Mouse (Mus musculus) skeletal muscle tissue, postnatal 0 days (tissue): ENCODE results near the gene Stk32c. TPM values are rescaled to one million over a fixed set of nuclear protein-coding genes. Genes with fewer than 3 reads are reported as not detected.

Source experiments
- polyA plus RNA-seq: library from polyadenylated mRNA; unstranded; fragments of >200 nt; fragmentation: Nextera tagmentation; extraction: Ambion mirVana; gene quantifications from 2 replicates; pipeline ENCODE4 v1.2.1, GENCODE M21; 2015

The Stk32c gene
- polyA plus RNA-seq: not detected in 2 replicates

DNA sequence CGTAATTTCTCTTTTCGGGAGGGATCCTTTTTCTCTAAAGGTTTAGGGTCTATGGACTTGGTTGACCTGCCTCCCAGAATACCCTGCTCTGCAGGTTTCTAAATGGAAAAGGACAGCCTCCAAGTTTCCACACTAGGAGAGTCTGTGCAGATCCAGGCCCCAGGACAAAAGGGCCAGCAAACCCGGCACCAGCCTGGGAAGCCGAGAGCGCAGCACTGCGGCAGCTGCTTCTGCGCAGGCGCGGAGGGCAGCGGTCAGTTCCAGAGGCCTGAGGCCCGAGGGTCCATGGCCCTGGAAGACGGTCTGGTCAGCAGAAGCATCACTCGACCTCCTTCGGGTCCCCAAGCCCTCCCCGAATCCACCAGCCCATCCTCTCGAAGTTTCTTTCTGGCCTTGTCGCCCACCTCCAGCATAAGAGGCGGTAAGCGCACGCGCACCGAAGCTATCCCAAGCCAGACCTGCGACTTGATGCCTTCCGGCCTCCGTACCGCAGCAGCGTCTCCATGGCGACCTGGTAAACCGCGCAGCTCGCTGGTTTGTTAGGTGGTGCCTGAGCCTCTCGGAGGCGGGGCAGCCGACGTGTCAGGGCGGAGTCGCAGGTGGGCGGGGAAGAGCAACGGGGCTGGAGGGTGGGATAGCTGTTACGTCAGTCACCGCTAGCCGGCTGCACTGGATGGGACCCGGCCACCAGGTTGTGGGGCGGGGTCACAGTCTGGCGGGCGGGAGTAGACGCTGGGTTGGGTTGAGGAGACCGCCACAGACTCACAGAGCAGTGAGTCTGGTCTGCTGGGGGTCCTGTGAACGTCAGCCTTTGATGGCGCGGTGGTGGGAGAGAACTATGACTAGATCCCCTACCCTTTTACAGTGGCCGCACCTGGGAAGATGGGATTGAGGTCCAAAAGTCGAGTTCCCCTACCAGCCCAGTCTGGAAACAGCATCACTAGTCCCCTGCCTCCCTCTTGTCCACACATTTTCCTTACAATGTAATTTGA lies at the start of gene Stk32c, which contains the start of gene Lrrc27:
Gene Stk32c (minus strand): TSS at position 554 of the 992 bp plus-strand sequence.
Gene Lrrc27 (plus strand): TSS at position 235 of the 992 bp plus-strand sequence.

DNA sequence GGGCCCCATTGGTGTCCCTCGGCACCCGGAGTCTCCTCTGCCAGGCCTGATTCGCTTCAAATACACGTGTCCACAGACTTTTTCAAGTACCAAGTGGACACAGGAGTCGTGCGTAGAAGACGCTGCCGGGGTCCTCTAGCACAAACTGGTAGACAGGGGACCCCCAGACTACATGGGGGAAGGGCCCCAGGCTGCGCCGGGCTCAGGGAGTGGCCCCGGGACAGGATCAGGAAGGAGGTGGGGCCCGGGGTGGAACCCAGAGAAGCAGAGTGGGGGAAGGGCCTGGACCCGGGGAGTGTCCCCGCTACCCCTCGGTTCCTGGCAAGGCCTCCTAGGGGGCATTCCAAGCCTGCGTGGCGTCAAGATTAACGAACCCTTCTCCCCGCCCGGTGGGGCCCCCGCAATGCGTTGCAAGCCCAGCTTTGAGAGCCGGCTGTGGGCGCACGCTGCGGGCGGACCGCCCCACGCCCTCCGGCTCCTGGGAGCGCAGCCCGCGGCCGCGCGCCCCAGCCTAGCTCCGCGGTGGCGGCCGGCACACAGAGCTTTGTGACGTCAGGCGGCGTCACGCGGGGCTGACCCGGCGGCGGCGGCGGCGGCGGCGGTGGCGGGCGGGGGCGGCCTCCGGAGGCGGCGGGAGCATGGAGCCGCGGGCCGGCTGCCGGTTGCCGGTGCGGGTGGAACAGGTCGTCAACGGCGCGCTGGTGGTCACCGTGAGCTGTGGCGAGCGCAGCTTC lies 34.9 kb upstream of the Stk32c start, which contains the start of gene Pwwp2b:
Gene Pwwp2b (plus strand): TSS at position 602 of the 734 bp plus-strand sequence.

DNA sequence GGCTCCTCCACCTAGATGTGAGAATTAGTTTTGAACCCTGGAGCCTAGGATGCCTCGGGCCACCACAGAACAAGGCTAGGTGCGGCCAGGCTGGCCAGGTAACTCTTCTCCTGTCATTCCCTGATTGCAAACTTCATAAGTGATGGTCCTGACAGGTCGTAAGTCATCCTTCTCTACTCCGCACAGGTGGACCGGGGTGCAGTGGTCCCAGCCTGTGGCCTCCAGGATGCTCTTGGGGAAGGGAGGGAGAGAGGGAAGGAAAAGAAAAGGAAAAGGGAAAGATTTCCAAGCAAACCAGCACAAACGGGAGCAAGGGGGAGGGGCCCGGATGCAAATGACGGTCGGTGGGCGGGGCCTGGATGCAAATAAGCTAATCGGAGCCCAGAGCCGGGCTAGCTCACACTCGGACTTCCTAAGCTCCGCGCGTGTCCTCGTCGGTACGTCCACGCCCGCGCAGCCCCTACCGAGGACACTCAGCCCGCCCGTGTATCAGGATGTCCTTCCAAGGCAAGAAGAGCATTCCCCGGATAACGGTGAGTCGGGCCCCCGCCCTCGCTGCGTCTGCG lies 127.4 kb downstream of the Stk32c start, which contains the start of gene Dpysl4:
Gene Dpysl4 (plus strand): TSS at position 373 of the 566 bp plus-strand sequence.

Other genes starting within 250 kb of the Stk32c start
- 3.6 and 4.4 TPM in 2 replicates for gene Dpysl4, start 127.3 kb downstream of the Stk32c start, polyA plus RNA-seq
- 2.2 and 2.6 TPM in 2 replicates for gene Lrrc27, start 319 bp downstream of the Stk32c start, polyA plus RNA-seq
- gene Pwwp2b, start 35.2 kb upstream of the Stk32c start, polyA plus RNA-seq: 3.2 and 3.6 TPM in 2 replicates
- gene Inpp5a, start 175.8 kb upstream of the Stk32c start, polyA plus RNA-seq: 53.5 and 56.3 TPM in 2 replicates